Mouse (Mus musculus): Measurements from ENCODE around the gene Krtap9-1. TPM values are rescaled to one million over a fixed set of nuclear protein-coding genes. Genes with fewer than 3 reads are reported as not detected.
"Not testable (repeated sequence)": the region's sequence is repeated elsewhere in the genome, so short reads cannot be mapped to it uniquely, and the experiment has no call there.

Krtap9-1 gene
- polyA plus RNA-seq, 1 experiment from 2014 or later: not detected

GRCm38 (mm10) chr11:99878887-99879286 is 5.7 kb downstream of the Krtap9-1 start, which contains the start of gene Gm11567:
Gene Gm11567, plus strand, starts transcription at chr11:99879187.
- not testable (repeated sequence) for H3K9ac ChIP-seq (ENCODE audit: low read length); H3K27ac ChIP-seq (ENCODE audit: low read depth, low read length); H3K4me1 ChIP-seq (replicated peaks; ENCODE audit: control insufficient read depth, insufficient read depth, low read length); DNase-seq (ENCODE audit: low spot score); H3K27me3 ChIP-seq (ENCODE audit: control insufficient read depth, insufficient read depth, low read length); H3K36me3 ChIP-seq (ENCODE audit: control insufficient read depth, insufficient read depth, low read length); H3K9me3 ChIP-seq (ENCODE audit: control insufficient read depth, low read length); H3K4me2 ChIP-seq (ENCODE audit: low read depth, low read length, severe bottlenecking); H3K4me3 ChIP-seq (ENCODE audit: low read depth, low read length); ATAC-seq (replicated peaks; ENCODE audit: low FRiP score)
- WGBS: 50% methylated on average over 1 of the region's 1 CpGs

GRCm38 (mm10) chr11:99907620-99908019 is 34.4 kb downstream of the Krtap9-1 start, which contains the start of gene Krtap31-1:
Gene Krtap31-1, plus strand, starts transcription at chr11:99907920.
- 87% methylated on average over 2 of the region's 2 CpGs for WGBS
- Histone ChIP-seq H3K4me1 (replicated peaks; ENCODE audit: control insufficient read depth, insufficient read depth, low read length) (no peaks in the 10 kb centered on the region), H3K27ac (ENCODE audit: low read depth, low read length) (no peak within 1 kb of the TSS), H3K4me3 (ENCODE audit: low read depth, low read length) (no peak within 1 kb of the TSS), H3K9me3 (ENCODE audit: control insufficient read depth, low read length) (no peaks in the 10 kb centered on the region), H3K27me3 (ENCODE audit: control insufficient read depth, insufficient read depth, low read length) (no peaks in the 10 kb centered on the region), H3K9ac (ENCODE audit: low read length) (no peak within 1 kb of the TSS), H3K36me3 (ENCODE audit: control insufficient read depth, insufficient read depth, low read length) (no peaks in the 10 kb centered on the region), H3K4me2 (ENCODE audit: low read depth, low read length, severe bottlenecking) (no peak within 1 kb of the TSS)
- ATAC-seq (replicated peaks; ENCODE audit: low FRiP score) (no peak), DNase-seq (ENCODE audit: low spot score) (no peak)

GRCm38 (mm10) chr11:99914451-99914850 is 41.3 kb downstream of the Krtap9-1 start, which contains the start of gene Gm11565:
Gene Gm11565, plus strand, starts transcription at chr11:99914751.
- no peak for ATAC-seq (replicated peaks; ENCODE audit: low FRiP score)
- no peak for DNase-seq (ENCODE audit: low spot score)
- no peak within 1 kb of the TSS for H3K9ac ChIP-seq (ENCODE audit: low read length)
- H3K9me3 ChIP-seq (ENCODE audit: control insufficient read depth, low read length): no peaks in the 10 kb centered on the region
- no peaks in the 10 kb centered on the region for H3K27me3 ChIP-seq (ENCODE audit: control insufficient read depth, insufficient read depth, low read length)
- H3K36me3 ChIP-seq (ENCODE audit: control insufficient read depth, insufficient read depth, low read length): no peaks in the 10 kb centered on the region
- no peaks in the 10 kb centered on the region for H3K4me1 ChIP-seq (replicated peaks; ENCODE audit: control insufficient read depth, insufficient read depth, low read length)
- 91% methylated on average over 3 of the region's 3 CpGs for WGBS
- H3K4me2 ChIP-seq (ENCODE audit: low read depth, low read length, severe bottlenecking): no peak within 1 kb of the TSS
- H3K4me3 ChIP-seq (ENCODE audit: low read depth, low read length): no peak within 1 kb of the TSS
- no peak within 1 kb of the TSS for H3K27ac ChIP-seq (ENCODE audit: low read depth, low read length)

Other genes starting within 250 kb of the Krtap9-1 start
- gene Krtap4-1, start 245.2 kb upstream of the Krtap9-1 start, polyA plus RNA-seq (2014; fragmentation: Nextera tagmentation; extraction: Ambion mirVana): not detected in 2 replicates
- not detected in 2 replicates for gene Krtap4-2, start 238.3 kb upstream of the Krtap9-1 start, polyA plus RNA-seq (2014; fragmentation: Nextera tagmentation; extraction: Ambion mirVana)
- not detected in 2 replicates for gene Krtap4-7, start 229.3 kb upstream of the Krtap9-1 start, polyA plus RNA-seq (2014; fragmentation: Nextera tagmentation; extraction: Ambion mirVana)
- not detected in 2 replicates for gene Gm11555, start 223.2 kb upstream of the Krtap9-1 start, polyA plus RNA-seq (2014; fragmentation: Nextera tagmentation; extraction: Ambion mirVana)
- not detected in 2 replicates for gene Gm11563, start 214.4 kb upstream of the Krtap9-1 start, polyA plus RNA-seq (2014; fragmentation: Nextera tagmentation; extraction: Ambion mirVana)
- gene Krtap4-6, start 207.4 kb upstream of the Krtap9-1 start, polyA plus RNA-seq (2014; fragmentation: Nextera tagmentation; extraction: Ambion mirVana): not detected in 2 replicates
- not detected in 2 replicates for gene Gm14190, start 182.6 kb upstream of the Krtap9-1 start, polyA plus RNA-seq (2014; fragmentation: Nextera tagmentation; extraction: Ambion mirVana)
- not detected in 2 replicates for gene Gm14180, start 139.1 kb upstream of the Krtap9-1 start, polyA plus RNA-seq (2014; fragmentation: Nextera tagmentation; extraction: Ambion mirVana)
- not detected in 2 replicates for gene Gm11595, start 100.5 kb upstream of the Krtap9-1 start, polyA plus RNA-seq (2014; fragmentation: Nextera tagmentation; extraction: Ambion mirVana)
- not detected in 2 replicates for gene Krtap4-8, start 92.7 kb upstream of the Krtap9-1 start, polyA plus RNA-seq (2014; fragmentation: Nextera tagmentation; extraction: Ambion mirVana)
- gene Krtap4-9, start 88.2 kb upstream of the Krtap9-1 start, polyA plus RNA-seq (2014; fragmentation: Nextera tagmentation; extraction: Ambion mirVana): not detected in 2 replicates
- gene Gm11596, start 79.9 kb upstream of the Krtap9-1 start, polyA plus RNA-seq (2014; fragmentation: Nextera tagmentation; extraction: Ambion mirVana): not detected in 2 replicates
- gene Gm11569, start 74.5 kb upstream of the Krtap9-1 start, polyA plus RNA-seq (2014; fragmentation: Nextera tagmentation; extraction: Ambion mirVana): not detected in 2 replicates
- not detected in 2 replicates for gene Gm11554, start 68.9 kb upstream of the Krtap9-1 start, polyA plus RNA-seq (2014; fragmentation: Nextera tagmentation; extraction: Ambion mirVana)
- not detected in 2 replicates for gene Krtap4-13, start 63.5 kb upstream of the Krtap9-1 start, polyA plus RNA-seq (2014; fragmentation: Nextera tagmentation; extraction: Ambion mirVana)
- not detected in 2 replicates for gene Gm11564, start 57.7 kb upstream of the Krtap9-1 start, polyA plus RNA-seq (2014; fragmentation: Nextera tagmentation; extraction: Ambion mirVana)
- not detected in 2 replicates for gene 2300003K06Rik, start 35.3 kb upstream of the Krtap9-1 start, polyA plus RNA-seq (2014; fragmentation: Nextera tagmentation; extraction: Ambion mirVana)
- not detected in 2 replicates for gene Krtap4-16, start 21.8 kb upstream of the Krtap9-1 start, polyA plus RNA-seq (2014; fragmentation: Nextera tagmentation; extraction: Ambion mirVana)
- not detected in 2 replicates for gene Gm11568, start 15.5 kb upstream of the Krtap9-1 start, polyA plus RNA-seq (2014; fragmentation: Nextera tagmentation; extraction: Ambion mirVana)
- not detected in 2 replicates for gene Gm11559, start 8.9 kb upstream of the Krtap9-1 start, polyA plus RNA-seq (2014; fragmentation: Nextera tagmentation; extraction: Ambion mirVana)
- not detected in 2 replicates for gene Gm11567, start 5.8 kb downstream of the Krtap9-1 start, polyA plus RNA-seq (2014; fragmentation: Nextera tagmentation; extraction: Ambion mirVana)
- gene Krtap31-1, start 34.5 kb downstream of the Krtap9-1 start, polyA plus RNA-seq (2014; fragmentation: Nextera tagmentation; extraction: Ambion mirVana): not detected in 2 replicates
- gene Gm11565, start 41.4 kb downstream of the Krtap9-1 start, polyA plus RNA-seq (2014; fragmentation: Nextera tagmentation; extraction: Ambion mirVana): not detected in 2 replicates
- gene Krtap31-2, start 62.9 kb downstream of the Krtap9-1 start, polyA plus RNA-seq (2014; fragmentation: Nextera tagmentation; extraction: Ambion mirVana): not detected in 2 replicates
- gene Krtap9-5, start 75.1 kb downstream of the Krtap9-1 start, polyA plus RNA-seq (2014; fragmentation: Nextera tagmentation; extraction: Ambion mirVana): not detected in 2 replicates
- not detected in 2 replicates for gene Krtap29-1, start 105.7 kb downstream of the Krtap9-1 start, polyA plus RNA-seq (2014; fragmentation: Nextera tagmentation; extraction: Ambion mirVana)
- gene Krtap16-1, start 113.2 kb downstream of the Krtap9-1 start, polyA plus RNA-seq (2014; fragmentation: Nextera tagmentation; extraction: Ambion mirVana): not detected in 2 replicates
- not detected in 2 replicates for gene Krtap17-1, start 120.6 kb downstream of the Krtap9-1 start, polyA plus RNA-seq (2014; fragmentation: Nextera tagmentation; extraction: Ambion mirVana)
- gene Krt33a, start 142.8 kb downstream of the Krtap9-1 start, polyA plus RNA-seq (2014; fragmentation: Nextera tagmentation; extraction: Ambion mirVana): not detected in 2 replicates
- gene Krt33b, start 156.5 kb downstream of the Krtap9-1 start, polyA plus RNA-seq (2014; fragmentation: Nextera tagmentation; extraction: Ambion mirVana): not detected in 2 replicates
- not detected in 2 replicates for gene Krt34, start 168.2 kb downstream of the Krtap9-1 start, polyA plus RNA-seq (2014; fragmentation: Nextera tagmentation; extraction: Ambion mirVana)
- not detected in 2 replicates for gene Krt31, start 177.2 kb downstream of the Krtap9-1 start, polyA plus RNA-seq (2014; fragmentation: Nextera tagmentation; extraction: Ambion mirVana)
- not detected in 2 replicates for gene Krt32, start 214.8 kb downstream of the Krtap9-1 start, polyA plus RNA-seq (2014; fragmentation: Nextera tagmentation; extraction: Ambion mirVana)
- gene Krt35, start 222.9 kb downstream of the Krtap9-1 start, polyA plus RNA-seq (2014; fragmentation: Nextera tagmentation; extraction: Ambion mirVana): not detected in 2 replicates
- not detected in 2 replicates for gene Krt36, start 232.2 kb downstream of the Krtap9-1 start, polyA plus RNA-seq (2014; fragmentation: Nextera tagmentation; extraction: Ambion mirVana)
- not detected in 2 replicates for gene Krt13, start 248.2 kb downstream of the Krtap9-1 start, polyA plus RNA-seq (2014; fragmentation: Nextera tagmentation; extraction: Ambion mirVana)